Mouse (Mus musculus) MEL (cell line): ENCODE data around the gene Lao1. TPM values are rescaled to one million over a fixed set of nuclear protein-coding genes. Genes with fewer than 3 reads are reported as not detected.

Experiments used
- DNase-seq: peaks from one replicate; pipeline ENCODE4 v3.0.0; 2011; ENCODE audit warnings: low read depth, low spot score
- H3K27ac ChIP-seq: 2 replicates; pipeline ENCODE4 v1.5.1; 2012; ENCODE audit warnings: low read depth, mild to moderate bottlenecking, control low read depth, low read length, moderate library complexity; ENCODE audit not compliant: control insufficient read depth
- H3K27me3 ChIP-seq, 2 experiments: fragments of 150-350 bp in 1 of 2; sonication (generic) in 1 of 2; 2 replicates each; pipeline ENCODE4 v1.6.1; 2012; ENCODE audit warnings: low read length in 2 of 2, mild to moderate bottlenecking in 2 of 2, improper control_type of control experiment in 1 of 2, moderate library complexity in 1 of 2; ENCODE audit not compliant: insufficient read depth in 2 of 2, control insufficient read depth in 1 of 2
- H3K36me3 ChIP-seq, 2 experiments: 2 replicates each; pipeline ENCODE4 v1.6.1; 2012 to 2014; ENCODE audit warnings: low read length in 2 of 2, improper control_type of control experiment in 1 of 2, inconsistent platforms in 1 of 2, mild to moderate bottlenecking in 1 of 2; ENCODE audit not compliant: insufficient read depth in 2 of 2, control insufficient read depth in 1 of 2
- H3K4me1 ChIP-seq, 2 experiments: fragments of 150-350 bp in 1 of 2; sonication (generic) in 1 of 2; 2 replicates each; pipeline ENCODE4 v1.6.1; 2012; ENCODE audit warnings: low read length in 2 of 2, improper control_type of control experiment in 1 of 2, mild to moderate bottlenecking in 1 of 2; ENCODE audit not compliant: insufficient read depth in 2 of 2, control insufficient read depth in 1 of 2
- H3K4me3 ChIP-seq, 2 experiments: fragments of 150-350 bp in 1 of 2; sonication (generic) in 1 of 2; 2 replicates each; pipeline ENCODE4 v1.5.1; 2012; ENCODE audit warnings: low read depth in 2 of 2, low read length in 2 of 2, mild to moderate bottlenecking in 2 of 2, moderate library complexity in 2 of 2, control low read depth in 1 of 2, improper control_type of control experiment in 1 of 2; ENCODE audit not compliant: control insufficient read depth in 1 of 2, insufficient read depth in 1 of 2
- H3K79me2 ChIP-seq: 2 replicates; pipeline ENCODE4 v1.6.1; 2012; ENCODE audit warnings: mild to moderate bottlenecking, low read length, moderate library complexity; ENCODE audit not compliant: control insufficient read depth, poor library complexity, insufficient read depth
- H3K9ac ChIP-seq: 2 replicates; pipeline ENCODE4 v1.6.1; 2012; ENCODE audit warnings: low read depth, mild to moderate bottlenecking, control low read depth, low read length, moderate library complexity; ENCODE audit not compliant: control insufficient read depth, poor library complexity, severe bottlenecking
- H3K9me3 ChIP-seq: fragments of 150-350 bp; sonication (generic); replicated peaks from 2 replicates; pipeline ENCODE4 v1.6.1; 2012; ENCODE audit warnings: mild to moderate bottlenecking, low read length, improper control_type of control experiment, moderate library complexity; ENCODE audit not compliant: insufficient read depth
- CTCF ChIP-seq, 3 experiments: IDR thresholded peaks in 2 of 3; conservative IDR thresholded peaks in 1 of 3; 2 replicates each; pipeline ENCODE4 v1.5.1; 2011 to 2012; ENCODE audit warnings: low read length in 3 of 3, low read depth in 2 of 3, mild to moderate bottlenecking in 2 of 3, improper control_type of control experiment in 1 of 3, inconsistent platforms in 1 of 3, mixed read lengths in 1 of 3, moderate library complexity in 1 of 3; ENCODE audit not compliant: control insufficient read depth in 1 of 3, insufficient read depth in 1 of 3, poor library complexity in 1 of 3, severe bottlenecking in 1 of 3
- E2F4 ChIP-seq: IDR thresholded peaks from 2 replicates; pipeline ENCODE4 v1.6.1; 2011; ENCODE audit warnings: low read depth, low read length, improper control_type of control experiment, borderline replicate concordance
- ETS1 ChIP-seq: IDR thresholded peaks from 2 replicates; pipeline ENCODE4 v1.6.1; 2012; ENCODE audit warnings: low read depth, mild to moderate bottlenecking, inconsistent platforms, low read length, improper control_type of control experiment, moderate library complexity
- GATA1 ChIP-seq: IDR thresholded peaks from 2 replicates; pipeline ENCODE4 v1.6.1; 2011; ENCODE audit warnings: low read depth, low read length, improper control_type of control experiment
- POLR2A ChIP-seq, 2 experiments: IDR thresholded peaks; 2 replicates each; pipeline ENCODE4 v1.6.1; 2011 to 2012; ENCODE audit warnings: low read length in 2 of 2, mild to moderate bottlenecking in 2 of 2, control low read depth in 1 of 2, improper control_type of control experiment in 1 of 2, low read depth in 1 of 2, moderate library complexity in 1 of 2; ENCODE audit not compliant: control insufficient read depth in 1 of 2, insufficient read depth in 1 of 2, poor library complexity in 1 of 2
- POLR2AphosphoS2 ChIP-seq: IDR thresholded peaks from 2 replicates; pipeline ENCODE4 v1.6.1; 2011; ENCODE audit warnings: low read length, improper control_type of control experiment
- POLR2AphosphoS5 ChIP-seq: IDR thresholded peaks from 2 replicates; pipeline ENCODE4 v1.6.1; 2012; ENCODE audit warnings: low read depth, borderline replicate concordance, mild to moderate bottlenecking, inconsistent platforms, low read length, moderate library complexity, mixed read lengths
- RAD21 ChIP-seq: IDR thresholded peaks from 2 replicates; pipeline ENCODE4 v1.6.1; 2011; ENCODE audit warnings: mild to moderate bottlenecking, low read depth, low read length, improper control_type of control experiment
- RCOR1 ChIP-seq: IDR thresholded peaks from 2 replicates; pipeline ENCODE4 v1.6.1; 2012; ENCODE audit warnings: low read depth, mild to moderate bottlenecking, inconsistent platforms, low read length, improper control_type of control experiment
- SMC3 ChIP-seq: IDR thresholded peaks from 2 replicates; pipeline ENCODE4 v1.6.1; 2011; ENCODE audit warnings: low read depth, low read length, improper control_type of control experiment
- TAL1 ChIP-seq: IDR thresholded peaks from 2 replicates; pipeline ENCODE4 v1.6.1; 2012; ENCODE audit warnings: mild to moderate bottlenecking, inconsistent platforms, low read length, moderate library complexity, mixed read lengths
- TCF12 ChIP-seq: IDR thresholded peaks from 2 replicates; pipeline ENCODE4 v1.6.1; 2014; ENCODE audit warnings: low read depth, mild to moderate bottlenecking, inconsistent platforms, low read length, improper control_type of control experiment, moderate library complexity
- UBTF ChIP-seq: IDR thresholded peaks from 2 replicates; pipeline ENCODE4 v1.6.1; 2012; ENCODE audit warnings: low read depth, mild to moderate bottlenecking, inconsistent platforms, low read length, improper control_type of control experiment, moderate library complexity, borderline replicate concordance; ENCODE audit not compliant: insufficient read depth
- ZC3H11A ChIP-seq: IDR thresholded peaks from 2 replicates; pipeline ENCODE4 v1.6.1; 2012; ENCODE audit warnings: low read depth, mild to moderate bottlenecking, inconsistent platforms, low read length, improper control_type of control experiment
- ZKSCAN1 ChIP-seq: IDR thresholded peaks from 2 replicates; pipeline ENCODE4 v1.6.1; 2012; ENCODE audit warnings: low read depth, mild to moderate bottlenecking, inconsistent platforms, low read length, improper control_type of control experiment, moderate library complexity
- polyA plus RNA-seq, 2 experiments: library from polyadenylated mRNA; stranded (reverse) in 1 of 2; unstranded in 1 of 2; fragments of >175 nt in 1 of 2; fragments of >200 nt in 1 of 2; gene quantifications; 2 replicates each; pipeline versions ENCODE4 v1.2.1 to v1.2.4; 2012; ENCODE audit warnings: low replicate concordance in 2 of 2, low read depth in 1 of 2; ENCODE audit not compliant: insufficient read length in 2 of 2, insufficient read depth in 1 of 2, missing spikeins in 1 of 2
- total RNA-seq: library from RNA; depleted of rRNA; stranded (reverse); fragments of 300-350 nt; gene quantifications from 2 replicates; pipeline ENCODE4 v1.2.3, GENCODE M21; 2012

Lao1 gene
- total and polyA plus RNA-seq, 3 experiments: not detected

GRCm38 (mm10) chr4:119001696-119002095 lies 40.3 kb downstream of the Lao1 start:
- peaks cover 0 to 2% of the 10 kb centered on the region in 2 experiments; a peak in 2 of 4 replicates for H3K27me3 ChIP-seq
- no peaks in the 10 kb centered on the region for H3K9me3 ChIP-seq
- no peaks in the 10 kb centered on the region for H3K36me3 ChIP-seq
- no peak overlapping the region for H3K9ac ChIP-seq
- no peaks in the 10 kb centered on the region for H3K79me2 ChIP-seq
- TF ChIP-seq GATA1 (no peak), E2F4 (no peak), RAD21 (no peak), TCF12 (no peak), TAL1 (no peak), SMC3 (no peak), POLR2AphosphoS5 (no peak), UBTF (no peak)
- no peak overlapping the region for H3K4me3 ChIP-seq
- H3K4me1 ChIP-seq: peaks cover 0 to 4% of the 10 kb centered on the region in 2 experiments; a peak in 1 of 4 replicates
- H3K27ac ChIP-seq: no peak overlapping the region
- DNase-seq: no peak

- Histone ChIP-seq H3K36me3 (no peaks in the 10 kb centered on the region), H3K4me1 (peaks cover 0 to 4% of the 10 kb centered on the region in 2 experiments; a peak in 1 of 4 replicates), H3K9me3 (no peaks in the 10 kb centered on the region), H3K9ac (no peak overlapping the region), H3K79me2 (no peaks in the 10 kb centered on the region), H3K4me3 (no peak overlapping the region), H3K27ac (no peak overlapping the region)
- TF ChIP-seq ZKSCAN1: no peak
- TF ChIP-seq POLR2AphosphoS2: no peak
- TF ChIP-seq RCOR1: peak; percentile 84
- TF ChIP-seq ETS1: no peak
- TF ChIP-seq, all 39 proteins: peak for 1
- DNase-seq: no peak
- H3K27me3 ChIP-seq: peaks cover 0 to 2% of the 10 kb centered on the region in 2 experiments; a peak in 2 of 4 replicates
These were observed 41.1 kb downstream of the Lao1 start for GRCm38 (mm10) chr4:119002512-119002911.

GRCm38 (mm10) chr4:119004178-119004577 lies 42.8 kb downstream of the Lao1 start:
- H3K9me3 ChIP-seq: no peaks in the 10 kb centered on the region
- H3K9ac ChIP-seq: no peak overlapping the region
- no peak overlapping the region for H3K27ac ChIP-seq
- peak; percentile 56 for DNase-seq
- peaks cover 0 to 2% of the 10 kb centered on the region in 2 experiments; a peak in 2 of 4 replicates for H3K27me3 ChIP-seq
- TF ChIP-seq ZC3H11A (peak; percentile 48; the same call in 1 of the 2 replicates), TAL1 (no peak), POLR2A (IDR thresholded peaks at IDR 0.05; ENCODE audit: control insufficient read depth in 1 of 2, insufficient read depth in 1 of 2, low read depth in 1 of 2, low read length in 2 of 2, poor library complexity in 1 of 2) (no peak), SMC3 (peak; percentile 82), RAD21 (peak; percentile 76), CTCF (IDR thresholded peaks at IDR 0.05 in 2 of 3, conservative IDR thresholded peaks at IDR 0.05 in 1 of 3; ENCODE audit: control insufficient read depth in 1 of 3, insufficient read depth in 1 of 3, low read depth in 2 of 3, low read length in 3 of 3, poor library complexity in 1 of 3, severe bottlenecking in 1 of 3) (peak; percentile 41 to 77 (median 63)), POLR2AphosphoS5 (no peak)
- peaks cover 0 to 4% of the 10 kb centered on the region in 2 experiments; a peak in 1 of 4 replicates for H3K4me1 ChIP-seq
- no peaks in the 10 kb centered on the region for H3K79me2 ChIP-seq
- no peaks in the 10 kb centered on the region for H3K36me3 ChIP-seq
- no peak overlapping the region for H3K4me3 ChIP-seq
